Mouse (Mus musculus): ENCODE measurements around the gene Rpa1.

DNA sequence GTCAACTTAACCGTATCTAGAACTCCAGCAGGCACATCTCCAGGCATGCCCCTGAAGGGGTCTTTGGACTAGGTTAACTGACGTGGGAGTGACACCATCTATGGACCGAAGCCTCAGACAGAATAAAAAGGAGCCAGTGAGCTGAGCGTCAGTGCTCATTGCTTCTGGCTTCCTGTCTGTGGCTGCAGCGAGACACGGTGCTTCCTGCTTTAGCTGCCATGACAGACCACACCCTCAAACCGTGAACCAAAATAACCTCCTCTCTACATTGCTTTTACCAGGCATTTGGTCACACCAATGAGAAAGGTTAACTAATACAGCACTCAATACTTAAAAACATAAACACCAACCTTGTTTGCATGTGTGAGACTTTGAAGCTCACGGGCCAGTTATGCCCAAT is 11.4 kb downstream of the Rpa1 start:
- TF ChIP-seq GATA1 (IDR thresholded peaks at IDR 0.05; ENCODE audit: borderline replicate concordance, low read length) (no peak), FLI1 (IDR thresholded peaks at IDR 0.05; ENCODE audit: low read length) (no peak)
